Mouse (Mus musculus) brain, embryonic 14.5 days (tissue): ENCODE measurements around the gene Lrp2.

Experiments used
- CTCF ChIP-seq: fragments of 200-500 bp; IDR thresholded peaks from 2 replicates; pipeline ENCODE4 v1.5.1; 2012; ENCODE audit warnings: inconsistent platforms, mild to moderate bottlenecking, moderate library complexity, borderline replicate concordance; ENCODE audit not compliant: insufficient read depth, insufficient read length; ENCODE audit errors: extremely low read depth
- POLR2A ChIP-seq: fragments of 200-500 bp; IDR thresholded peaks from 2 replicates; pipeline ENCODE4 v1.6.1; 2012; ENCODE audit warnings: mild to moderate bottlenecking, inconsistent platforms, borderline replicate concordance; ENCODE audit not compliant: poor library complexity, insufficient read depth, insufficient read length, severe bottlenecking; ENCODE audit errors: extremely low read depth

GRCm38 (mm10) chr2:69584117-69584933 lies 1.5 kb downstream of the Lrp2 start:
- no peak for TF ChIP-seq CTCF
- TF ChIP-seq POLR2A: no peak
